Comparison of ENCODE assay signal across 21 mouse cellular contexts in the genomic region with DNA sequence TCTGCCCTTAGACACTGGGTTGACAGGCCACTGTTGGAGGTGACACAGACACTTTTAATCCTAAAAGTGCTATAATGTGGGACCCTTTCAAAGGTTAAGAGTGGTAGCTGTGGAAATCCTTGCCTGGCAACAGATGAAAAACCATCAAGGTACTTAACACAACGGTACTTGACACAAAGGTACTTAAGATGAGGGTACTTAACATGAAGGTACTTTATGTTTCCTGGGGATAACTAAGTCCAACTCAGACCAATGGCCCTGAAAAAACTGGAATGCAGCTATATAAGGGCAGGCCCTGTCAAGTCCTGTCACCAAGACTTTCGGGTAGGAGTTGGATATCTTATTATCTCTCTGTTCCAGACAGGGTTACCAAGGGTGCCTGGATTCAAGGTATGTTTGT.
DNase-seq lines count a peak whose midpoint lies in the region; ATAC-seq and TF ChIP-seq lines count a peak whose summit lies in the region.
"Had no signal": no experiment of that assay in that cellular context is flagged by ENCODE, and none has a peak within 500 bp of the region (broad histone marks: within the 10 kb centered on the region; RNA-seq: fewer than 3 reads in every experiment).

No protein-coding gene starts in this region.

- no peaks in the 10 kb centered on the region for H3K27me3 ChIP-seq in lung, postnatal 0 days (replicated peaks; ENCODE audit: insufficient read depth, low read length)
- H3K27me3 ChIP-seq: CH12.LX, Patski had no signal

- no peaks in the 10 kb centered on the region for H3K36me3 ChIP-seq in lung, postnatal 0 days (ENCODE audit: insufficient read depth, low read length)
- H3K36me3 ChIP-seq: G1E had no signal

- H3K27ac ChIP-seq in lung, postnatal 0 days (ENCODE audit: low read length): no peak overlapping the region

- no peak overlapping the region for H3K9ac ChIP-seq in lung, postnatal 0 days (replicated peaks; ENCODE audit: low read depth)

- no peak overlapping the region for H3K4me2 ChIP-seq in lung, postnatal 0 days (replicated peaks; ENCODE audit: low read depth, low read length)

- WGBS in lung, postnatal 0 days: 58% methylated on average over 2 of the region's 2 CpGs

- no peak for TF ChIP-seq CTCF in lung, postnatal 0 days (IDR thresholded peaks at IDR 0.05)

- H3K9me3 ChIP-seq in lung, postnatal 0 days (ENCODE audit: low read length): no peaks in the 10 kb centered on the region

- no peaks in the 10 kb centered on the region for H3K4me1 ChIP-seq in lung, postnatal 0 days (ENCODE audit: insufficient read depth, low read depth, low read length)

- no peak for TF ChIP-seq EP300 in lung, postnatal 0 days (IDR thresholded peaks at IDR 0.05)

- peak; percentile 33; the same call in 1 of the 2 replicates for ATAC-seq in lung, postnatal 0 days
- ATAC-seq: activated CD4-positive, CD25-positive, alpha-beta regulatory T cell, adult 4 months; CD4-positive, CD25-positive, alpha-beta regulatory T cell, adult 4 months; Patski had no signal

- DNase-seq in lung, postnatal 0 days (ENCODE audit: low spot score): peak; percentile 19
- DNase-seq in lung, postnatal 10 days: no peak
- DNase-seq in lung, postnatal 25 days (ENCODE audit: low spot score): peak; percentile 58
- no peak for DNase-seq in lung, postnatal 4 days
- DNase-seq in lung, postnatal 36 days: peak; percentile 59
- no peak for DNase-seq in lung, postnatal 14 days
- DNase-seq: adrenal gland, adult 2 months; adrenal gland, adult 8-10 months; adrenal gland, postnatal 10 days; adrenal gland, postnatal 14 days; adrenal gland, postnatal 25 days; adrenal gland, postnatal 36 days; B cell, adult 2 months; cerebellum, adult 11 months; cerebellum, adult 11-12 months; cerebellum, adult 18-20 months had no signal

- no peak overlapping the region for H3K4me3 ChIP-seq in lung, postnatal 0 days (ENCODE audit: low read depth, low read length)

Comparison
In these comparisons a context has a peak if more than half of its experiments do, and no peak if none do; other contexts are left out.
1. DNase-seq: peak in lung, postnatal 0 days (single experiment), lung, postnatal 25 days (single experiment) and lung, postnatal 36 days (single experiment); none in lung, postnatal 10 days (single experiment), lung, postnatal 4 days (0 of 2) and lung, postnatal 14 days (single experiment).